Mouse (Mus musculus): ENCODE results near the gene Abcc6.

Gene Abcc6

GRCm38 (mm10) chr7:46028681-46029080 lies 1.4 kb downstream of the Abcc6 start:
- in situ Hi-C loops (cut with MseI, MboI) = no loop called here

- in situ Hi-C loops (cut with MseI, MboI) = no loop called here
Observed at GRCm38 (mm10) chr7:46025436-46025835, 4.7 kb downstream of the Abcc6 start.

- in situ Hi-C loops (cut with MseI, MboI) = no loop called here
Observed at GRCm38 (mm10) chr7:46021951-46022350, 8.2 kb downstream of the Abcc6 start.

GRCm38 (mm10) chr7:46019594-46019993 lies 10.5 kb downstream of the Abcc6 start:
- in situ Hi-C loops (cut with MseI, MboI) = no loop called here

- in situ Hi-C loops (cut with MseI, MboI) = loop anchor here (5.0 kb wide), 2 partner anchors 71 to 76 kb away; no protein-coding TSS in a partner anchor
Observed at GRCm38 (mm10) chr7:46013266-46014010, 16.7 kb downstream of the Abcc6 start.

GRCm38 (mm10) chr7:46012121-46012520 lies 18.0 kb downstream of the Abcc6 start:
- in situ Hi-C loops (cut with MseI, MboI) = loop anchor here (5.0 kb wide), 2 partner anchors 70 to 75 kb away; no protein-coding TSS in a partner anchor

GRCm38 (mm10) chr7:46009578-46009977 lies 20.5 kb downstream of the Abcc6 start:
- in situ Hi-C loops (cut with MseI, MboI) = no loop called here

GRCm38 (mm10) chr7:46002748-46003147 lies 27.4 kb downstream of the Abcc6 start:
- in situ Hi-C loops (cut with MseI, MboI) = no loop called here

GRCm38 (mm10) chr7:46000577-46000976 lies 29.5 kb downstream of the Abcc6 start:
- in situ Hi-C loops (cut with MseI, MboI) = no loop called here

GRCm38 (mm10) chr7:45992470-45992869 lies 37.6 kb downstream of the Abcc6 start:
- in situ Hi-C loops (cut with MseI, MboI) = no loop called here

- in situ Hi-C loops (cut with MseI, MboI) = no loop called here
Observed at GRCm38 (mm10) chr7:45988344-45988743, 41.8 kb downstream of the Abcc6 start.

GRCm38 (mm10) chr7:45986893-45987292 lies 43.2 kb downstream of the Abcc6 start:
- in situ Hi-C loops (cut with MseI, MboI) = no loop called here

- in situ Hi-C loops (cut with MseI, MboI) = no loop called here
Observed at GRCm38 (mm10) chr7:45981612-45982011, 48.5 kb downstream of the Abcc6 start.

- in situ Hi-C loops (cut with MseI, MboI) = no loop called here
Observed at GRCm38 (mm10) chr7:45974512-45974911, 55.6 kb downstream of the Abcc6 start.

- in situ Hi-C loops (cut with MseI, MboI) = no loop called here
Observed at GRCm38 (mm10) chr7:45974103-45974502, 56.0 kb downstream of the Abcc6 start.

- in situ Hi-C loops (cut with MseI, MboI) = no loop called here
Observed at GRCm38 (mm10) chr7:45973271-45973687, 56.8 kb downstream of the Abcc6 start.

- in situ Hi-C loops (cut with MseI, MboI) = no loop called here
Observed at GRCm38 (mm10) chr7:45971831-45972723, 58.0 kb downstream of the Abcc6 start.

GRCm38 (mm10) chr7:45956611-45957010 lies 73.5 kb downstream of the Abcc6 start:
- in situ Hi-C loops (cut with MseI, MboI) = no loop called here

GRCm38 (mm10) chr7:45949061-45949460 lies 81.0 kb downstream of the Abcc6 start:
- in situ Hi-C loops (cut with MseI, MboI) = no loop called here

- in situ Hi-C loops (cut with MseI, MboI) = loop anchor here in 1 of 2 experiments (5.0 kb wide), 1 partner anchor 69 kb away; no protein-coding TSS in a partner anchor
Observed at GRCm38 (mm10) chr7:45943280-45943679, 86.8 kb downstream of the Abcc6 start.

- in situ Hi-C loops (cut with MseI, MboI) = loop anchor here in 1 of 2 experiments (5.0 kb wide), 1 partner anchor 70 kb away; no protein-coding TSS in a partner anchor
Observed at GRCm38 (mm10) chr7:45941986-45942385, 88.1 kb downstream of the Abcc6 start.

GRCm38 (mm10) chr7:45939836-45940235 lies 90.3 kb downstream of the Abcc6 start:
- in situ Hi-C loops (cut with MseI, MboI) = loop anchor here (5.0 to 10.0 kb wide), 2 partner anchors 72 to 205 kb away; no protein-coding TSS in a partner anchor
